Mouse (Mus musculus): ENCODE measurements around the gene Kif7.

Kif7 gene

GRCm38 (mm10) chr7:79727091-79727490 is 11.6 kb upstream of the Kif7 start:
- DNase-seq (ENCODE audit: low read depth, low spot score): no peak

GRCm38 (mm10) chr7:79721386-79721977 is 6.0 kb upstream of the Kif7 start:
- DNase-seq (ENCODE audit: low read depth, low spot score): no peak

- DNase-seq (ENCODE audit: low read depth, low spot score): no peak
Observed at GRCm38 (mm10) chr7:79710831-79711230, 4.7 kb downstream of the Kif7 start.

GRCm38 (mm10) chr7:79710130-79710607 is 5.4 kb downstream of the Kif7 start:
- DNase-seq (ENCODE audit: low read depth, low spot score): no peak

GRCm38 (mm10) chr7:79705210-79705609 is 10.3 kb downstream of the Kif7 start:
- no peak for DNase-seq (ENCODE audit: low read depth, low spot score)

- no peak for DNase-seq (ENCODE audit: low read depth, low spot score)
Observed at GRCm38 (mm10) chr7:79702755-79703154, 12.8 kb downstream of the Kif7 start.

- no peak for DNase-seq (ENCODE audit: low read depth, low spot score)
Observed at GRCm38 (mm10) chr7:79696495-79696894, 19.0 kb downstream of the Kif7 start.

- no peak for DNase-seq (ENCODE audit: low read depth, low spot score)
Observed at GRCm38 (mm10) chr7:79680231-79680630, 35.3 kb downstream of the Kif7 start.

GRCm38 (mm10) chr7:79679186-79679585 is 36.3 kb downstream of the Kif7 start:
- no peak for DNase-seq (ENCODE audit: low read depth, low spot score)

- DNase-seq (ENCODE audit: low read depth, low spot score): no peak
Observed at GRCm38 (mm10) chr7:79670900-79671604, 44.5 kb downstream of the Kif7 start.

- no peak for DNase-seq (ENCODE audit: low read depth, low spot score)
Observed at GRCm38 (mm10) chr7:79666690-79667089, 48.8 kb downstream of the Kif7 start.

GRCm38 (mm10) chr7:79661253-79661890 is 54.1 kb downstream of the Kif7 start:
- no peak for DNase-seq (ENCODE audit: low read depth, low spot score)

- no peak for DNase-seq (ENCODE audit: low read depth, low spot score)
Observed at GRCm38 (mm10) chr7:79660291-79661150, 55.0 kb downstream of the Kif7 start.

GRCm38 (mm10) chr7:79659578-79660290 is 55.8 kb downstream of the Kif7 start, which contains the start of gene Ticrr:
Gene Ticrr, plus strand, starts transcription at chr7:79660196.
- DNase-seq (ENCODE audit: low read depth, low spot score): peak; percentile 65

GRCm38 (mm10) chr7:79654586-79654985 is 60.9 kb downstream of the Kif7 start:
- no peak for DNase-seq (ENCODE audit: low read depth, low spot score)

GRCm38 (mm10) chr7:79654185-79654584 is 61.3 kb downstream of the Kif7 start:
- no peak for DNase-seq (ENCODE audit: low read depth, low spot score)

- DNase-seq (ENCODE audit: low read depth, low spot score): peak; percentile 4
Observed at GRCm38 (mm10) chr7:79649005-79649404, 66.5 kb downstream of the Kif7 start.

Data from retina, adult 2 months (tissue).